Mouse (Mus musculus) hindbrain, embryonic 13.5 days (tissue): ENCODE results near the gene Ttc25. TPM values are rescaled to one million over a fixed set of nuclear protein-coding genes. Genes with fewer than 3 reads are reported as not detected.

Experiments
- ATAC-seq: fragments of 200-750 bp; cut with Nextera tagmentation; 2 replicates; pipeline ENCODE4 v1.8.0; 2017; ENCODE audit warnings: moderate TSS enrichment; ENCODE audit not compliant: low FRiP score
- H3K27ac ChIP-seq: fragments of 300-500 bp; sonication (generic); 2 replicates; pipeline ENCODE4 v1.5.1; 2015; ENCODE audit warnings: inconsistent platforms, mild to moderate bottlenecking, moderate library complexity
- H3K27me3 ChIP-seq: fragments of 300-500 bp; sonication (generic); 2 replicates; pipeline ENCODE4 v1.6.1; 2015; ENCODE audit warnings: mild to moderate bottlenecking, inconsistent platforms
- H3K36me3 ChIP-seq: fragments of 300-500 bp; sonication (generic); 2 replicates; pipeline ENCODE4 v1.6.1; 2015; ENCODE audit warnings: mild to moderate bottlenecking, inconsistent platforms
- H3K4me1 ChIP-seq: fragments of 300-500 bp; sonication (generic); replicated peaks from 2 replicates; pipeline ENCODE4 v1.6.1; 2015; ENCODE audit warnings: inconsistent platforms
- H3K4me2 ChIP-seq: fragments of 300-500 bp; sonication (generic); 2 replicates; pipeline ENCODE4 v1.6.1; 2015; ENCODE audit warnings: inconsistent platforms, mild to moderate bottlenecking, moderate library complexity
- H3K4me3 ChIP-seq: fragments of 300-500 bp; sonication (generic); 2 replicates; pipeline ENCODE4 v1.5.1; 2015; ENCODE audit warnings: mild to moderate bottlenecking, inconsistent platforms
- H3K9ac ChIP-seq: fragments of 300-500 bp; sonication (generic); 2 replicates; pipeline ENCODE4 v1.6.1; 2015; ENCODE audit warnings: mild to moderate bottlenecking, inconsistent platforms
- H3K9me3 ChIP-seq: fragments of 300-500 bp; sonication (generic); 2 replicates; pipeline ENCODE4 v1.6.1; 2016; ENCODE audit warnings: inconsistent platforms
- WGBS: fragments of 180-500 bp; shearing (Covaris S2); methylation state at CpG from one replicate; pipeline ENCODE4 v1.1.7; 2015; 5-methylcytosine and 5-hydroxymethylcytosine counted together
- polyA plus RNA-seq: library from polyadenylated mRNA; unstranded; fragments of >200 nt; fragmentation: Nextera tagmentation; extraction: Ambion mirVana; gene quantifications from 2 replicates; pipeline ENCODE4 v1.2.1, GENCODE M21; 2015

The Ttc25 gene
- polyA plus RNA-seq, 1 experiment from 2014 or later, result 2.8 TPM

GRCm38 (mm10) chr11:100594608-100595007 lies 49.2 kb downstream of the Ttc25 start:
- Histone ChIP-seq H3K9me3 (no peaks in the 10 kb centered on the region), H3K4me3 (no peak overlapping the region), H3K4me1 (no peaks in the 10 kb centered on the region), H3K4me2 (no peak overlapping the region), H3K27ac (no peak overlapping the region), H3K9ac (no peak overlapping the region), H3K36me3 (peaks cover 98% of the 10 kb centered on the region), H3K27me3 (no peaks in the 10 kb centered on the region)
- ATAC-seq, result no peak
- WGBS, result 92% methylated on average over 7 of the region's 7 CpGs

DNA sequence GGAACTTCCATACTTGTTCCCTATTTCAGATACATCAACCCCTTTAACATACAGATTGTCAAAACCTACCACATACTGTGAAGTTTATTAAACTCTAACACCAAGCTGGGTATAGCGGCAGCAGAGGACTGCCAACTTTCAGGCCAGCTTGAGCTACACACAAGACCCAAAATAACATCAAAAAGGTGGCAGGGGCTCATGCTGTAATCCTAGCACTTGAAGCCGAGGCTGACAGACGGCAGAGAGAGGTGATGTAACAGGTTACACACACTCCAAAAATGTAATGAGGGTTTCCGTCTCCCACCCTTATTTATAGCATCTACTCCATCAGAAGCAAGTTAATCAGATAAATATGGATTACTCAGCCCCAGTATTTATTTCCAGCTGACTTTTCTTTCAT lies 50.1 kb downstream of the Ttc25 start:
- Histone ChIP-seq H3K9me3 (no peaks in the 10 kb centered on the region), H3K4me3 (no peak overlapping the region), H3K4me1 (no peaks in the 10 kb centered on the region), H3K27me3 (no peaks in the 10 kb centered on the region), H3K4me2 (no peak overlapping the region), H3K9ac (no peak overlapping the region), H3K27ac (no peak overlapping the region), H3K36me3 (peaks cover 99% of the 10 kb centered on the region)
- ATAC-seq, result no peak
- WGBS, result 86% methylated on average over 4 of the region's 4 CpGs

- no peak for ATAC-seq
- Histone ChIP-seq H3K27me3 (no peaks in the 10 kb centered on the region), H3K27ac (no peak overlapping the region), H3K4me2 (no peak overlapping the region), H3K9me3 (no peaks in the 10 kb centered on the region), H3K9ac (no peak overlapping the region), H3K4me3 (no peak overlapping the region), H3K36me3 (peaks cover 89% of the 10 kb centered on the region), H3K4me1 (no peaks in the 10 kb centered on the region)
- WGBS, result 95% methylated on average over 4 of the region's 4 CpGs
These were observed 52.7 kb downstream of the Ttc25 start for GRCm38 (mm10) chr11:100598074-100598473.

- ATAC-seq, result no peak
- Histone ChIP-seq H3K4me1 (peaks cover 15% of the 10 kb centered on the region), H3K27me3 (no peaks in the 10 kb centered on the region), H3K4me2 (no peak overlapping the region), H3K36me3 (peaks cover 60% of the 10 kb centered on the region), H3K9me3 (no peaks in the 10 kb centered on the region), H3K4me3 (no peak overlapping the region), H3K9ac (no peak overlapping the region), H3K27ac (no peak overlapping the region)
- WGBS, result 98% methylated on average over 3 of the region's 3 CpGs
These were observed 56.0 kb downstream of the Ttc25 start for GRCm38 (mm10) chr11:100601372-100601771.

DNA sequence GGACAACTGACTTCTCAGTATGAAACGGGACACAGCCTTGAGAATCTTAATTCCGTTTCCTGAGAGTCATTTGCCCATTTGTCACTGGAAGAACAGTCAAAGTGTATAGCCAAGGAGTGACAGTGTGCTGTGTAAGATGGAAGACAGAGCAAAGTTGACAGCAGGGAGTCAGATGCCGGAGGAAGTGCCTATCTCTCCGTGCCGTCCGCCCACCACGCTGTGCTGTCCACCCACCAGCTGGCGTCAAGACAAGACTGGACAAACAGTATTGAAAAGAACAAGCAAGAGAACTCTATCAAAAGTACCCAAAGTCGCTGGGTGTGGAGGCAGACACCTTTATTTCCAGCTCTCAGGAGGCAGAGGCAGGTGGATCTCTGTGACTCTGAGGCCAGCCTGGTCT lies 57.7 kb downstream of the Ttc25 start:
- Histone ChIP-seq H3K27ac (no peak overlapping the region), H3K4me3 (no peak overlapping the region), H3K4me2 (no peak overlapping the region), H3K36me3 (peaks cover 44% of the 10 kb centered on the region), H3K4me1 (peaks cover 15% of the 10 kb centered on the region), H3K9ac (no peak overlapping the region), H3K9me3 (no peaks in the 10 kb centered on the region), H3K27me3 (no peaks in the 10 kb centered on the region)
- WGBS, result 84% methylated on average over 9 of the region's 9 CpGs
- ATAC-seq, result no peak

GRCm38 (mm10) chr11:100603813-100604212 lies 58.4 kb downstream of the Ttc25 start:
- Histone ChIP-seq H3K27me3 (no peaks in the 10 kb centered on the region), H3K36me3 (peaks cover 41% of the 10 kb centered on the region), H3K9me3 (no peaks in the 10 kb centered on the region), H3K4me1 (peaks cover 15% of the 10 kb centered on the region), H3K4me3 (no peak overlapping the region), H3K4me2 (no peak overlapping the region), H3K9ac (no peak overlapping the region), H3K27ac (no peak overlapping the region)
- ATAC-seq, result no peak
- WGBS, result 84% methylated on average over 8 of the region's 8 CpGs

GRCm38 (mm10) chr11:100604321-100605005 lies 59.1 kb downstream of the Ttc25 start:
- peak overlapping the region; percentile 19; the same call in 1 of the 2 replicates for H3K27ac ChIP-seq
- no peaks in the 10 kb centered on the region for H3K27me3 ChIP-seq
- ATAC-seq, result no peak
- peaks cover 35% of the 10 kb centered on the region for H3K36me3 ChIP-seq
- H3K9ac ChIP-seq, result no peak overlapping the region
- peaks cover 15% of the 10 kb centered on the region for H3K4me1 ChIP-seq
- no peak overlapping the region for H3K4me2 ChIP-seq
- 86% methylated on average over 4 of the region's 4 CpGs for WGBS
- no peak overlapping the region for H3K4me3 ChIP-seq
- no peaks in the 10 kb centered on the region for H3K9me3 ChIP-seq

GRCm38 (mm10) chr11:100605451-100605850 lies 60.0 kb downstream of the Ttc25 start:
- Histone ChIP-seq H3K9me3 (no peaks in the 10 kb centered on the region), H3K27ac (0 out of 2 replicates have a peak overlapping the region, but pooled peaks have one; percentile 23), H3K4me3 (no peak overlapping the region), H3K9ac (no peak overlapping the region), H3K4me2 (no peak overlapping the region), H3K27me3 (no peaks in the 10 kb centered on the region), H3K4me1 (peaks cover 25% of the 10 kb centered on the region), H3K36me3 (peaks cover 25% of the 10 kb centered on the region)
- ATAC-seq, result no peak
- WGBS, result 86% methylated on average over 10 of the region's 10 CpGs

DNA sequence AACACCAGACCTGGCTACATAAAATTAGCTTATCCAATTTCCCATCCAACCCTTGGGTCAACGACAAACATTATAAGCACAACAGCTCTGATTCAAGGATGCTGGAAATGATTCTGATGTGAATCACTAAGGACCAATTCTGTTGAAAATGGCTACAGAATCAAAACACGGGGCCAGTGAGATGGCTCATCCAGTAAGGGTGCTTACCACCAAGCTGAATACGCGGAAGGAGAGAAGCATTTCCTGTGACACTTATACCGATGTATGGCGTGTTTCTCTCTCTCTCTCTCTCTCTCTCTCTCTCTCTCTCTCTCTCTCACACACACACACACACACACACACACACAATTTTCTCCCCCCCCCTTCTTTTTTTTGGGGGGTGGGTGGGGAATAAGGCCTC lies 61.7 kb downstream of the Ttc25 start:
- no peaks in the 10 kb centered on the region for H3K27me3 ChIP-seq
- no peaks in the 10 kb centered on the region for H3K9me3 ChIP-seq
- no peak overlapping the region for H3K4me2 ChIP-seq
- peaks cover 16% of the 10 kb centered on the region for H3K36me3 ChIP-seq
- H3K4me1 ChIP-seq, result peaks cover 27% of the 10 kb centered on the region
- H3K27ac ChIP-seq, result no peak overlapping the region
- H3K4me3 ChIP-seq, result no peak overlapping the region
- H3K9ac ChIP-seq, result no peak overlapping the region
- no peak for ATAC-seq
- 90% methylated on average over 6 of the region's 6 CpGs for WGBS

- WGBS, result 87% methylated on average over 4 of the region's 4 CpGs
- Histone ChIP-seq H3K27ac (no peak overlapping the region), H3K9me3 (no peaks in the 10 kb centered on the region), H3K4me2 (no peak overlapping the region), H3K9ac (no peak overlapping the region), H3K4me1 (peaks cover 31% of the 10 kb centered on the region), H3K4me3 (no peak overlapping the region), H3K36me3 (peaks cover 13% of the 10 kb centered on the region), H3K27me3 (no peaks in the 10 kb centered on the region)
- ATAC-seq, result no peak
These were observed 63.4 kb downstream of the Ttc25 start for GRCm38 (mm10) chr11:100608796-100609195.

DNA sequence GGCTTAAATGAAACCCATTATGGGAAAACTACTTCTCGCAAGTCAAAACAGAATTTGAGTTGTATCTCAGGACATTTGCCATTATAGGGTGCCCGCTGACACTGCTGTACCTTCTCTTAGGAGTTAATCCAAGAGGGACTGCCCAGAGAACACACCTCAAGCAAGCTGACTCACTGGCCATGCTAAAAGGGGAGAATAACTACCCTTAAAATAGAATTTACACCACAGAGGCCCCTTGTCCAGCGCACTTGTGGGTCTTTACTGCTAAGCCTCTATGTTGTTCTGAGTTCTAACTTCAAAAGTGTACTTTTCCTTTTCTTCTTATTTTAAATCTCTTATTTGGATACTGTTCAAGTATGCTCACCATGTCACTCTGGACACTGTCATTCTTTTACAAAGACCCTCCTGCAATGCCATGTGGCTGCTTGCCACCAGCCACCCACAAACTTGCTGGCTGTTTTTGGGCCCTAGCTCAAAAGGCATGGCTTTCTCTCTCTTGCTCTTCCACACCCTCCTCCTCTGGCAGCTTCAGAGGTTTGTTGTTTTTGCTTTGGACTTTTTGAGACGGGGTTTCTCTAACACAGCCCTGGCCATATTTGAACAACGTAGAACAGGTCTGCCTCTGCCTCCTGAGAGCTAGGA lies 64.1 kb downstream of the Ttc25 start:
- Histone ChIP-seq H3K4me1 (peaks cover 29% of the 10 kb centered on the region), H3K4me2 (no peak overlapping the region), H3K9me3 (no peaks in the 10 kb centered on the region), H3K36me3 (peaks cover 13% of the 10 kb centered on the region), H3K4me3 (no peak overlapping the region), H3K27me3 (no peaks in the 10 kb centered on the region), H3K27ac (no peak overlapping the region; the same call in 1 of the 2 replicates), H3K9ac (no peak overlapping the region)
- ATAC-seq, result no peak
- 87% methylated on average over 5 of the region's 5 CpGs for WGBS

DNA sequence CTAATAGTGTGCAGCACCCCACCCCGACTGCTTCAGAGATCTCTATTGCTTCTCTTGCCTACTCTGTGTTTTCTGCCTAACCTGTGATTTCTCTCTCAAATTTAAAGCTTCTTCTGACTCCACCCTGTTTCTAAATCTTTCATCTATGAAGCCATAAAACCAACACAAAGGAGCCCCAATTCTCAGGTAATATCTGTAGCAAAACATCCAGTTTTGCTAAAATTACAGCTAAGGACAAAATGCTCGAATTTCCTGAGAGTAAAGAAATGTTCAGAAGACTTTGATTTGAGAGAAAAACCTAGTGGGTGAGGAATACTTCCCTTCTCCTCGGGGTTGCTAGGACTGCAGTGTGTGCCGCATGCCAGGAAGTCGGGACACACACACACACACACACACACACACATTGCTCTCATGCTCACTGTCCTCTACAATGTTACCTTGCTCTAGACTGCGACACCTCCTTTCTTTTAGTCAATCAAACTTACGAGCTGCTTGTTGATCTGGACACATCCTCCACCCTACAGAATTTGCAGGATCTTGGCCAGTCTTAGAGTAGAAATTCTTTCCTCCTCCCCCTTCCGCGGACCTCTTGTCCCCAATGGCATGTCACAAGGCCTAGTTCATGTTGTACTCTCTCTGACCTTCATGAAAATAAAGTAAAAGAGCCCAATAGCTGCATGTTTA lies 64.7 kb downstream of the Ttc25 start:
- Histone ChIP-seq H3K4me3 (no peak overlapping the region), H3K9ac (no peak overlapping the region), H3K4me1 (peaks cover 26% of the 10 kb centered on the region), H3K9me3 (no peaks in the 10 kb centered on the region), H3K27ac (no peak overlapping the region), H3K4me2 (no peak overlapping the region), H3K27me3 (no peaks in the 10 kb centered on the region), H3K36me3 (peaks cover 13% of the 10 kb centered on the region)
- WGBS, result 84% methylated on average over 9 of the region's 9 CpGs
- ATAC-seq, result no peak
